Mouse (Mus musculus) embryonic facial prominence, embryonic 13.5 days (tissue): ENCODE data around the gene Olfr312. TPM values are rescaled to one million over a fixed set of nuclear protein-coding genes. Genes with fewer than 3 reads are reported as not detected.
"Not testable (repeated sequence)": the region's sequence is repeated elsewhere in the genome, so short reads cannot be mapped to it uniquely, and the experiment has no call there.

ENCODE experiments used
- ATAC-seq: fragments of 200-750 bp; cut with Nextera tagmentation; 2 replicates; pipeline ENCODE4 v1.8.0; 2017; ENCODE audit warnings: low read depth; ENCODE audit not compliant: insufficient number of reproducible peaks, insufficient read depth, low FRiP score, low TSS enrichment
- H3K27ac ChIP-seq: fragments of 300-500 bp; sonication (generic); 2 replicates; pipeline ENCODE4 v1.5.1; 2015; ENCODE audit warnings: moderate library complexity, mild to moderate bottlenecking, inconsistent platforms
- H3K27me3 ChIP-seq: fragments of 300-500 bp; sonication (generic); 2 replicates; pipeline ENCODE4 v1.6.1; 2015; ENCODE audit warnings: mild to moderate bottlenecking, inconsistent platforms
- H3K36me3 ChIP-seq: fragments of 300-500 bp; sonication (generic); 2 replicates; pipeline ENCODE4 v1.6.1; 2015; ENCODE audit warnings: mild to moderate bottlenecking, inconsistent platforms
- H3K4me1 ChIP-seq: fragments of 300-500 bp; sonication (generic); 2 replicates; pipeline ENCODE4 v1.6.1; 2015; ENCODE audit warnings: inconsistent platforms
- H3K4me2 ChIP-seq: fragments of 300-500 bp; sonication (generic); 2 replicates; pipeline ENCODE4 v1.6.1; 2015; ENCODE audit warnings: moderate library complexity, mild to moderate bottlenecking, inconsistent platforms
- H3K4me3 ChIP-seq: fragments of 300-500 bp; sonication (generic); 2 replicates; pipeline ENCODE4 v1.5.1; 2015; ENCODE audit warnings: mild to moderate bottlenecking, inconsistent platforms
- H3K9ac ChIP-seq: fragments of 300-500 bp; sonication (generic); 2 replicates; pipeline ENCODE4 v1.6.1; 2015; ENCODE audit warnings: mild to moderate bottlenecking, inconsistent platforms
- H3K9me3 ChIP-seq: fragments of 300-500 bp; sonication (generic); 2 replicates; pipeline ENCODE4 v1.6.1; 2016; ENCODE audit warnings: inconsistent platforms
- WGBS: fragments of 180-500 bp; shearing (Covaris S2); methylation state at CpG from one replicate; pipeline ENCODE4 v1.1.7; 2015; ENCODE audit warnings: mixed read lengths; 5-methylcytosine and 5-hydroxymethylcytosine counted together
- polyA plus RNA-seq: library from polyadenylated mRNA; unstranded; fragments of >200 nt; fragmentation: Nextera tagmentation; extraction: Ambion mirVana; gene quantifications from 2 replicates; pipeline ENCODE4 v1.2.1, GENCODE M21; 2015

Gene Olfr312
- polyA plus RNA-seq, 1 experiment from 2014 or later: not detected

- 73% methylated on average over 4 of the region's 4 CpGs for WGBS
- Histone ChIP-seq H3K4me2 (no peak overlapping the region), H3K9ac (no peak overlapping the region), H3K27ac (no peak overlapping the region), H3K36me3 (no peaks in the 10 kb centered on the region), H3K4me1 (peaks cover 4% of the 10 kb centered on the region), H3K4me3 (no peak overlapping the region), H3K9me3 (no peaks in the 10 kb centered on the region), H3K27me3 (no peaks in the 10 kb centered on the region)
- no peak for ATAC-seq
Measured at GRCm38 (mm10) chr11:58803871-58804270, 25.2 kb upstream of the Olfr312 start.

GRCm38 (mm10) chr11:58804393-58804792 is 24.6 kb upstream of the Olfr312 start:
- Histone ChIP-seq H3K36me3 (no peaks in the 10 kb centered on the region), H3K27ac (no peak overlapping the region), H3K4me2 (no peak overlapping the region), H3K9ac (no peak overlapping the region), H3K4me3 (no peak overlapping the region), H3K27me3 (no peaks in the 10 kb centered on the region), H3K9me3 (no peaks in the 10 kb centered on the region), H3K4me1 (peaks cover 4% of the 10 kb centered on the region)
- 83% methylated on average over 2 of the region's 2 CpGs for WGBS
- ATAC-seq: no peak

- no peaks in the 10 kb centered on the region for H3K9me3 ChIP-seq
- 0% methylated on average over 1 of the region's 1 CpGs for WGBS
- no peaks in the 10 kb centered on the region for H3K27me3 ChIP-seq
- H3K4me2 ChIP-seq: no peak overlapping the region
- H3K4me3 ChIP-seq: no peak overlapping the region
- ATAC-seq: no peak
- no peak overlapping the region for H3K9ac ChIP-seq
- H3K36me3 ChIP-seq: no peaks in the 10 kb centered on the region
- no peak overlapping the region for H3K27ac ChIP-seq
- H3K4me1 ChIP-seq: no peaks in the 10 kb centered on the region
Measured at GRCm38 (mm10) chr11:58812001-58812400, 17.0 kb upstream of the Olfr312 start.

- not testable (repeated sequence) for H3K27me3 ChIP-seq, H3K9ac ChIP-seq, H3K4me2 ChIP-seq, H3K9me3 ChIP-seq, ATAC-seq, H3K27ac ChIP-seq, H3K36me3 ChIP-seq, H3K4me3 ChIP-seq, H3K4me1 ChIP-seq
- 56% methylated on average over 1 of the region's 1 CpGs for WGBS
Measured at GRCm38 (mm10) chr11:58814700-58815099, 14.3 kb upstream of the Olfr312 start, which contains the start of gene Olfr313. Olfr313 (plus strand) TSS chr11:58815000.

GRCm38 (mm10) chr11:58815676-58816075 is 13.4 kb upstream of the Olfr312 start:
- Histone ChIP-seq H3K27me3 (no peaks in the 10 kb centered on the region), H3K27ac (no peak overlapping the region), H3K4me1 (no peaks in the 10 kb centered on the region), H3K9me3 (no peaks in the 10 kb centered on the region), H3K4me2 (no peak overlapping the region), H3K36me3 (no peaks in the 10 kb centered on the region), H3K9ac (no peak overlapping the region), H3K4me3 (no peak overlapping the region)
- no peak for ATAC-seq
- WGBS: 79% methylated on average over 1 of the region's 1 CpGs

- no peak overlapping the region for H3K4me2 ChIP-seq
- no peak overlapping the region for H3K4me3 ChIP-seq
- H3K27me3 ChIP-seq: no peaks in the 10 kb centered on the region
- H3K9ac ChIP-seq: no peak overlapping the region
- no peak for ATAC-seq
- WGBS: 70% methylated on average over 3 of the region's 3 CpGs
- H3K27ac ChIP-seq: no peak overlapping the region
- no peaks in the 10 kb centered on the region for H3K4me1 ChIP-seq
- H3K36me3 ChIP-seq: no peaks in the 10 kb centered on the region
- H3K9me3 ChIP-seq: no peaks in the 10 kb centered on the region
Measured at GRCm38 (mm10) chr11:58829764-58830163, 727 bp downstream of the Olfr312 start.

GRCm38 (mm10) chr11:58832541-58832940 is 3.5 kb downstream of the Olfr312 start:
- WGBS: 66% methylated on average over 3 of the region's 3 CpGs
- not testable (repeated sequence) for H3K36me3 ChIP-seq, H3K27me3 ChIP-seq, H3K4me2 ChIP-seq, H3K9ac ChIP-seq, H3K4me3 ChIP-seq, H3K27ac ChIP-seq, H3K9me3 ChIP-seq, H3K4me1 ChIP-seq, ATAC-seq

GRCm38 (mm10) chr11:58838951-58839350 is 9.9 kb downstream of the Olfr312 start, which contains the start of gene Olfr311:
Olfr311 (plus strand) TSS chr11:58839251.
- H3K4me2 ChIP-seq, H3K36me3 ChIP-seq, H3K9me3 ChIP-seq, H3K27ac ChIP-seq, ATAC-seq, H3K4me1 ChIP-seq, H3K9ac ChIP-seq, H3K27me3 ChIP-seq, H3K4me3 ChIP-seq: not testable (repeated sequence)

GRCm38 (mm10) chr11:58846919-58847461 is 18.0 kb downstream of the Olfr312 start, which contains the start of gene Gm12258:
Gm12258 (plus strand) TSS chr11:58847158.
- WGBS: under 1% methylated on average over 24 of the region's 24 CpGs
- Histone ChIP-seq H3K9me3 (no peaks in the 10 kb centered on the region), H3K4me2 (peak within 1 kb of the TSS; percentile 82), H3K4me1 (peaks cover 6% of the 10 kb centered on the region), H3K27me3 (no peaks in the 10 kb centered on the region), H3K36me3 (peaks cover 27% of the 10 kb centered on the region), H3K4me3 (peak within 1 kb of the TSS; percentile 83), H3K27ac (peak within 1 kb of the TSS; percentile 69), H3K9ac (peak within 1 kb of the TSS; percentile 86)
- peak; percentile 99 for ATAC-seq

GRCm38 (mm10) chr11:58847636-58848035 is 18.6 kb downstream of the Olfr312 start:
- 37% methylated on average over 9 of the region's 9 CpGs for WGBS
- Histone ChIP-seq H3K27me3 (no peaks in the 10 kb centered on the region), H3K4me1 (peaks cover 6% of the 10 kb centered on the region), H3K4me2 (peak overlapping the region; percentile 82), H3K36me3 (peaks cover 33% of the 10 kb centered on the region), H3K9ac (peak overlapping the region; percentile 86), H3K9me3 (no peaks in the 10 kb centered on the region), H3K4me3 (peak overlapping the region; percentile 83), H3K27ac (no peak overlapping the region)
- ATAC-seq: no peak

GRCm38 (mm10) chr11:58849731-58850130 is 20.7 kb downstream of the Olfr312 start:
- Histone ChIP-seq H3K9me3 (no peaks in the 10 kb centered on the region), H3K9ac (no peak overlapping the region), H3K27ac (no peak overlapping the region), H3K36me3 (peaks cover 49% of the 10 kb centered on the region), H3K4me1 (peaks cover 6% of the 10 kb centered on the region), H3K4me2 (no peak overlapping the region), H3K4me3 (no peak overlapping the region), H3K27me3 (no peaks in the 10 kb centered on the region)
- no peak for ATAC-seq
- WGBS: 75% methylated on average over 2 of the region's 2 CpGs

GRCm38 (mm10) chr11:58860744-58861143 is 31.7 kb downstream of the Olfr312 start:
- ATAC-seq: no peak
- H3K9ac ChIP-seq: no peak overlapping the region
- WGBS: 94% methylated on average over 8 of the region's 8 CpGs
- no peak overlapping the region for H3K4me3 ChIP-seq
- H3K27me3 ChIP-seq: no peaks in the 10 kb centered on the region
- H3K27ac ChIP-seq: no peak overlapping the region
- no peak overlapping the region for H3K4me2 ChIP-seq
- no peaks in the 10 kb centered on the region for H3K4me1 ChIP-seq
- peaks cover 54% of the 10 kb centered on the region for H3K36me3 ChIP-seq
- H3K9me3 ChIP-seq: peaks cover 21% of the 10 kb centered on the region
